Mouse (Mus musculus) erythroblast, embryonic 14.5 days (primary cell): ENCODE results near the gene Ces1f. TPM values are rescaled to one million over a fixed set of nuclear protein-coding genes. Genes with fewer than 3 reads are reported as not detected.

ENCODE experiments used
- H3K27me3 ChIP-seq: 2 replicates; pipeline ENCODE4 v1.6.1; 2012; ENCODE audit warnings: inconsistent platforms; ENCODE audit not compliant: control insufficient read depth
- H3K36me3 ChIP-seq: 2 replicates; pipeline ENCODE4 v1.6.1; 2012; ENCODE audit warnings: mild to moderate bottlenecking, inconsistent platforms; ENCODE audit not compliant: control insufficient read depth
- H3K4me1 ChIP-seq: 2 replicates; pipeline ENCODE4 v1.6.1; 2012; ENCODE audit warnings: inconsistent platforms; ENCODE audit not compliant: control insufficient read depth
- H3K4me3 ChIP-seq: replicated peaks from 2 replicates; pipeline ENCODE3; 2012; ENCODE audit warnings: moderate library complexity, mild to moderate bottlenecking, inconsistent platforms
- H3K9me3 ChIP-seq: 2 replicates; pipeline ENCODE4 v1.6.1; 2012; ENCODE audit warnings: low read length, inconsistent platforms, mixed read lengths; ENCODE audit not compliant: control insufficient read depth
- GATA1 ChIP-seq: IDR thresholded peaks from 2 replicates; pipeline ENCODE4 v1.6.1; 2012; ENCODE audit warnings: low read length, inconsistent platforms, mixed read lengths
- TAL1 ChIP-seq: IDR thresholded peaks from 3 replicates; pipeline ENCODE4 v1.6.1; 2012; ENCODE audit warnings: low read length, inconsistent platforms, mixed read lengths
- polyA plus RNA-seq: library from polyadenylated mRNA; stranded (reverse); fragments of >175 nt; gene quantifications from 2 replicates; pipeline ENCODE4 v1.2.3, GENCODE M21; 2012

The Ces1f gene
- polyA plus RNA-seq, 1 experiment = not detected

DNA sequence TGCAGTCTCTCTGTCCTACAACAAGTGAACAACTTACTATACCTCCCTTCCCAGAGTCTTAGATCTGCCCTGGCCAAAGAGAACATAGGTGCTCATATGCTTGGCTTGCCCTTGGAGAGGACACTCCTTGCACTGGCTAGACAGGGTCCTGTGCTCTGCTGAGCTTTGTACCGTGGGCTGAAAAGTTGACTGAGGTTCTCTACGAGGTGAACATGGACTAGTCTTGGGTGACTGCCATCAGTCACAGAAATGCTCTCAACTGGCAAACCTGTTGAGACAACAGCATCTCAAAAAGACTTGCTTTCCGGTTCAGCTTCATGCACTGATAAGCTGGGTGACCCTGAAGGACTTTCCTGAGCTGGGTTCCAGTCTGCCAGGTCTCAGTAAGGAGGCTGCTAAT, 57.7 kb downstream of the Ces1f start:
- H3K9me3 ChIP-seq = peaks cover 3% of the 10 kb centered on the region; the same call in 1 of the 2 replicates
- H3K36me3 ChIP-seq = no peaks in the 10 kb centered on the region
- no peaks in the 10 kb centered on the region for H3K4me1 ChIP-seq
- TF ChIP-seq TAL1 (no peak), GATA1 (no peak)
- H3K27me3 ChIP-seq = no peaks in the 10 kb centered on the region
- H3K4me3 ChIP-seq = no peak overlapping the region

DNA sequence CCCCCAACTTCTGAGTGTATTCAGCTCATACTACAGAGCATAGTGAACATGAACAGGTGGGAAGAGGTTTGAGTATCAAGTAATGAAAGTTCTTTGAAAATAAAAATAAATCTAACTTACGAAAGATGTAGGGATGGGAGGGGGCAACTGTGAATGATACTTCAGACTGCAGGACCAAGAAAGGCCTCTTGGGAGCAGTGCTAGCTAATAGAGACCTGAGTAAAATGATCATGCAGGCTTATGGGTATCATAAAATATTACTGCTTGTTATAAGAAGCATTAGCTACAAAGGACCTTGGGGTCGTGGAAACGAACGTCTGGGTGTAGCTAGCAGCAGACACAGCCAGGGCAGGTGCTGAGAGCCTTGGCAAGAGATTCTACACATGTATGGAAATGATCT, 61.7 kb downstream of the Ces1f start:
- TF ChIP-seq TAL1 = no peak
- no peak for TF ChIP-seq GATA1
- Histone ChIP-seq H3K36me3 (no peaks in the 10 kb centered on the region), H3K27me3 (no peaks in the 10 kb centered on the region), H3K4me3 (no peak overlapping the region), H3K4me1 (no peaks in the 10 kb centered on the region), H3K9me3 (no peaks in the 10 kb centered on the region)

DNA sequence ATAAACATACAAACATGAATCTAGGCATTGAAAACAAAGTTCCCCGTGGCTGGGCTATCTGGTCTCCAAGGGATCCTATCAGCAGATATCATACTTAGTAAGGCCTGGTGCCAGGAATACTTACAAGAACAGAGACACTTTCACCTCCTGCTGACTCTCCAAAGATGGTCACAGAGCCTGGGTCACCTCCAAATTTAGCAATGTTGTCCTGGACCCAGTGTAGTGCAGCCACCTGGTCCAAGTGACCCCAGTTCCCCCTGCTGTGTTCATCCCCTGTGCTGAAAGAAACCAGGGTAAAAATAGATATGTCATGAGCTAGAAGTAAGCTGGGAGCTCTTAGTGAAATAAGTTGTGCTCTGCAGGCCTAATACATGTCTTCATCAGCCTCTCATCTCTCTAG, 62.2 kb downstream of the Ces1f start:
- H3K4me1 ChIP-seq = no peaks in the 10 kb centered on the region
- no peak overlapping the region for H3K4me3 ChIP-seq
- no peaks in the 10 kb centered on the region for H3K36me3 ChIP-seq
- H3K9me3 ChIP-seq = no peaks in the 10 kb centered on the region
- H3K27me3 ChIP-seq = no peaks in the 10 kb centered on the region
- TF ChIP-seq TAL1 = no peak

DNA sequence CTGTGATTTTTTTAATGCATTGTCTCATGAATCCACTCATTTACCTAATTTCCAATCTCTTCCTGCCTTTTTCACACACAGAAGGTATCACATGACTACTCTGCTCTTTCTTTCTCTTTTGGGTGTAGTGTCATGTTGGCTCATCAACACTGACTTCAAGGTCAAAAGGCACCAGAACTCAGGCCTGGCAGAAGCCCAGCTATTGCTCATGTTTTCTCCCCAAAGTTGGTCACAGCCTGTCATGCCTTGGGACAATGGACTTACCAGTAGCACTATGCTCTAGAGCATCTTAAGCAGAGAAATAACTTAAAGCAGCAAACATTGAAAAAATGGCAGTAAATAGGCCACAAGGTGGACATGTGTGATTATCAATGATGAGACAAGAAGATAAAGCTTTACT, 68.5 kb downstream of the Ces1f start:
- no peaks in the 10 kb centered on the region for H3K4me1 ChIP-seq
- no peaks in the 10 kb centered on the region for H3K27me3 ChIP-seq
- H3K4me3 ChIP-seq = no peak overlapping the region
- no peaks in the 10 kb centered on the region for H3K9me3 ChIP-seq
- no peaks in the 10 kb centered on the region for H3K36me3 ChIP-seq
- TF ChIP-seq GATA1 (no peak), TAL1 (no peak)

Other genes starting within 250 kb of the Ces1f start
- not detected in 2 replicates for gene Ces1a, start 231.6 kb downstream of the Ces1f start, polyA plus RNA-seq
- not detected in 2 replicates for gene Ces1b, start 199.7 kb downstream of the Ces1f start, polyA plus RNA-seq
- gene Ces1c, start 148.5 kb downstream of the Ces1f start, polyA plus RNA-seq = not detected in 2 replicates
- not detected in 2 replicates for gene Ces1d, start 81.9 kb downstream of the Ces1f start, polyA plus RNA-seq
- gene Ces1e, start 50.1 kb downstream of the Ces1f start, polyA plus RNA-seq = not detected in 2 replicates
- not detected in 2 replicates for gene Ces1g, start 57.6 kb upstream of the Ces1f start, polyA plus RNA-seq
- not detected in 2 replicates for gene Ces1h, start 100.0 kb upstream of the Ces1f start, polyA plus RNA-seq